Mouse (Mus musculus) liver, adult 2 months (tissue): ENCODE results near the gene Cops7a.

Source experiments
- CTCF ChIP-seq: fragments of 200-500 bp; IDR thresholded peaks from 2 replicates; pipeline ENCODE4 v1.5.1; 2011; ENCODE audit warnings: low read depth, low read length, control low read depth
- POLR2A ChIP-seq: fragments of 200-500 bp; IDR thresholded peaks from 2 replicates; pipeline ENCODE4 v1.6.1; 2011; ENCODE audit warnings: low read length, control low read depth; ENCODE audit not compliant: insufficient read depth; ENCODE audit errors: extremely low read depth

DNA sequence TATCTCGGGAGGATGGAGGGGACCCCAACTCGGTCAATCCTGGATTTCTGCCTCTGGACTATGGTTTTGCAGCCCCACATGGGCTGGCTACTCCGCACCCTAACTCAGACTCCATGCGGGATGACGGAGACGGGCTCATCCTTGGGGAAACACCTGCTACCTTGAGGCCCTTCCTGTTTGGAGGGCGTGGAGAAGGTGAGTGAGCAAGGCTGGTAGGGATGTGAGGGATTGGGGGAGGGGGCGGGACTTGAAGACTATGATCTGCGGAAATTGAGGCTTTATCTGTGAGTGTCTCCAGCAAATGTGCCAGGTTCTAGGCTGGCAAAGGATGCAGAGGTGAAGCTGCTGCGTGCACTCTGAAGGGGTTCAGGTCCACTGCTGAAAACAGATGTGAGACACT lies 34.2 kb upstream of the Cops7a start:
- TF ChIP-seq POLR2A (no peak), CTCF (no peak)
